Mouse (Mus musculus): ENCODE data around the gene Ttll1. TPM values are rescaled to one million over a fixed set of nuclear protein-coding genes. Genes with fewer than 3 reads are reported as not detected.

Gene Ttll1
- 42.7 and 44.2 TPM in 2 replicates for polyA plus RNA-seq (2021; fragmentation: Nextera tagmentation)
- long read RNA-seq, experiment 1, transcript Ttll1-201 (12 exons, 2,060 nt) = major isoform, 88 of 122 reads
- long read RNA-seq, experiment 1, partial matches to known transcripts = 10 of 122 reads
- long read RNA-seq, experiment 1, other reads (novel, unspliced or antisense) = 24 of 122 reads
- long read RNA-seq, experiment 2, transcript Ttll1-201 (12 exons, 2,060 nt) = major isoform, 378 of 456 reads
- long read RNA-seq, experiment 2, partial matches to known transcripts = 6 of 456 reads
- long read RNA-seq, experiment 2, other reads (novel, unspliced or antisense) = 72 of 456 reads

GRCm38 (mm10) chr15:83510805-83511405, at the start of gene Ttll1:
Ttll1 (minus strand) TSS chr15:83510893.

GRCm38 (mm10) chr15:83526424-83527091, 15.9 kb upstream of the Ttll1 start, which contains the start of gene Bik:
Bik (plus strand) TSS chr15:83526862.

GRCm38 (mm10) chr15:83464083-83464904, 46.4 kb downstream of the Ttll1 start, which contains the start of gene Pacsin2:
Pacsin2 (minus strand) TSS chr15:83464606.

Small RNA genes lying within 50 kb of the gene (microRNA-seq; reads per million reads assigned to microRNA genes)
- not detected for gene Gm24575

Other genes with a start within 250 kb of the Ttll1 start
- gene Arfgap3, start 160.6 kb downstream of the Ttll1 start, polyA plus RNA-seq (2021; fragmentation: Nextera tagmentation) = 12.4 and 14.2 TPM in 2 replicates
- 20.2 and 26.1 TPM in 2 replicates for gene Pacsin2, start 46.3 kb downstream of the Ttll1 start, polyA plus RNA-seq (2021; fragmentation: Nextera tagmentation)
- 0.15 and 0.28 TPM in 2 replicates for gene Bik, start 16.0 kb upstream of the Ttll1 start, polyA plus RNA-seq (2021; fragmentation: Nextera tagmentation)
- gene Tspo, start 52.7 kb upstream of the Ttll1 start, polyA plus RNA-seq (2021; fragmentation: Nextera tagmentation) = 36.9 and 62.2 TPM in 2 replicates
- gene Mcat, start 52.9 kb upstream of the Ttll1 start, polyA plus RNA-seq (2021; fragmentation: Nextera tagmentation) = 3.9 and 5.2 TPM in 2 replicates
- gene Ttll12, start 84.3 kb upstream of the Ttll1 start, polyA plus RNA-seq (2021; fragmentation: Nextera tagmentation) = 4.0 and 4.3 TPM in 2 replicates
- gene Scube1, start 214.1 kb upstream of the Ttll1 start, polyA plus RNA-seq (2021; fragmentation: Nextera tagmentation) = 6.9 and 7.0 TPM in 2 replicates

All from layer of hippocampus, adult 6 months (tissue).